Mouse (Mus musculus): ENCODE data around the gene Trmt10a.

DNA sequence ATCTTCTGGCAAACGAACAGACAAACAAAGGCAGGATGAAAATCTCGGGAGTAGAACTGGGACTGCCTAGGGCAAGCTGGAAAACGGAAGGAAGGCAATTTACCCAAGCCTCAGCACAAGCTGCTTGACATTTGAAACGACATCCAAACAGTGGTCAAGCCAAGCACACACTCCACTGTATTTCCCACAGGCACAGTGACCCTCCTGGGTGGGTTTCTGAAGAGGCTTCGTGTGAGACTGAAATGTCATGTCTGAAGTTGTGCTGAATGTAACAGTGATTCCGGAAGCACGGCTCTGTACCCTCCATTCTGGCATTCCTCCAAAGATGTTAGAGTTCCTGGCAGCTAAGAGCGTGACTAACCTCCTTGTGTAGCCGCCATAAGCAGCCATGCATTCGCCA lies 47.5 kb upstream of the Trmt10a start:
- TF ChIP-seq CTCF (IDR thresholded peaks at IDR 0.05; ENCODE audit: insufficient read depth, low read depth, low read length): no peak
- no peak for TF ChIP-seq POLR2A (IDR thresholded peaks at IDR 0.05; ENCODE audit: insufficient read depth, low read depth, low read length)
